Mouse (Mus musculus): ENCODE results near the gene Gm4133. TPM values are rescaled to one million over a fixed set of nuclear protein-coding genes. Genes with fewer than 3 reads are reported as not detected.
"Not testable (repeated sequence)": the region's sequence is repeated elsewhere in the genome, so short reads cannot be mapped to it uniquely, and the experiment has no call there.

Gene Gm4133
- not detected for total RNA-seq (2021)
- long read RNA-seq: 0 reads

GRCm38 (mm10) chr7:20333965-20334364, at the start of gene Gm4133:
Gm4133 (minus strand) TSS chr7:20334065.
- DNase-seq (ENCODE audit: low spot score in 2 of 2): not testable (repeated sequence)

GRCm38 (mm10) chr7:20375310-20375709, 41.4 kb upstream of the Gm4133 start, which contains the start of gene Gm5728:
Gm5728 (minus strand) TSS chr7:20375410.
- DNase-seq (ENCODE audit: low spot score in 2 of 2): not testable (repeated sequence)

Other genes starting within 250 kb of the Gm4133 start
- not detected for gene Vmn1r91, start 234.4 kb downstream of the Gm4133 start, total RNA-seq (2021)
- gene Gm16442, start 211.5 kb downstream of the Gm4133 start, total RNA-seq (2021): not detected
- not detected for gene Vmn1r93, start 195.0 kb downstream of the Gm4133 start, total RNA-seq (2021)
- gene Vmn1r94, start 165.7 kb downstream of the Gm4133 start, total RNA-seq (2021): not detected
- gene Vmn1r95, start 140.4 kb downstream of the Gm4133 start, total RNA-seq (2021): not detected
- not detected for gene Gm6164, start 128.5 kb downstream of the Gm4133 start, total RNA-seq (2021)
- gene Gm4498, start 100.2 kb downstream of the Gm4133 start, total RNA-seq (2021): not detected
- gene Gm5890, start 71.2 kb downstream of the Gm4133 start, total RNA-seq (2021): not detected
- gene Gm5728, start 41.3 kb upstream of the Gm4133 start, total RNA-seq (2021): not detected
- gene Vmn1r100, start 83.9 kb upstream of the Gm4133 start, total RNA-seq (2021): not detected
- not detected for gene Vmn1r101, start 108.5 kb upstream of the Gm4133 start, total RNA-seq (2021)
- gene Gm10670, start 140.9 kb upstream of the Gm4133 start, total RNA-seq (2021): not detected
- not detected for gene Vmn1r103, start 176.5 kb upstream of the Gm4133 start, total RNA-seq (2021)
- gene Vmn1r104, start 199.8 kb upstream of the Gm4133 start, total RNA-seq (2021): not detected
- gene Gm5726, start 211.7 kb upstream of the Gm4133 start, total RNA-seq (2021): not detected
- gene Gm4141, start 242.2 kb upstream of the Gm4133 start, total RNA-seq (2021): not detected